21 mouse cellular contexts compared by ENCODE assay signal in the genomic region with DNA sequence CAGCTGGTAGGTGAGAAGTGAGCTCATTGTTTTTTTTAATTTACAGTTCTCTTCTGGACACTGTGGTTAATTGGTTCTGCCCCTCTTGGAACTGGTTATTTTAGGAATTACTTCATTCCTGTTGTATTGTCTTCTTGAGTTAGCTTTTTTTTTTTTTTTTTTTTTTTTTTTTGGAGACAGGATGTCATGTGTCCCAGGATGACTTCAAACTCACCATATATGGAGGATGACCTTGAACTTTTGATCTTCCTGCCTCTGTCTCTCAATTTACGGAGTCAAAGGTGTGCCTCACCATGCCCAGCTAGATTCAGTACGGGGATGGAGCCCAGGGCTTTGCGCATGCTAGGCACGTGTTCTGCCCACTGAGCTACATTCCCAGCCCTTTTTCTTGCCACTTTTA. TPM values are rescaled to one million over a fixed set of nuclear protein-coding genes. Genes with fewer than 3 reads are reported as not detected.
"Had no signal": no experiment of that assay in that cellular context is flagged by ENCODE, and none has a peak within 500 bp of the region (broad histone marks: within the 10 kb centered on the region; RNA-seq: fewer than 3 reads in every experiment).

No protein-coding gene starts in this region.

- H3K4me3 ChIP-seq: kidney, embryonic 15.5 days; limb, embryonic 12.5 days; liver, embryonic 13.5 days; lung, embryonic 15.5 days; midbrain, embryonic 10.5 days; myocyte; neural tube, embryonic 15.5 days had no signal

- DNase-seq: kidney, postnatal 25 days; layer of hippocampus, postnatal 36 days; liver; liver, embryonic 13.5 days; liver, postnatal 0 days; lung, postnatal 14 days; midbrain, embryonic 14.5 days; right cerebral cortex, adult 18-20 months; right cerebral cortex, postnatal 4 days; spleen, adult 18-20 months; thymus, adult 18-20 months; thymus, postnatal 14 days had no signal

- H3K27me3 ChIP-seq: kidney, embryonic 15.5 days; limb, embryonic 12.5 days; liver, embryonic 13.5 days; lung, embryonic 15.5 days; neural tube, embryonic 15.5 days had no signal

- H3K36me3 ChIP-seq: kidney, embryonic 15.5 days; limb, embryonic 12.5 days; liver, embryonic 13.5 days; lung, embryonic 15.5 days; midbrain, embryonic 10.5 days; neural tube, embryonic 15.5 days had no signal

- H3K27ac ChIP-seq: kidney, embryonic 15.5 days; limb, embryonic 12.5 days; liver, embryonic 13.5 days; lung, embryonic 15.5 days; midbrain, embryonic 10.5 days; neural tube, embryonic 15.5 days had no signal

RNA-seq across cellular contexts. Expression of a gene that starts 22.7 kb away (rescaled TPM):
- total RNA-seq: layer of hippocampus, postnatal 36 days; left cerebral cortex, adult 8-10 months; left cerebral cortex, postnatal 36 days had no signal
- polyA plus RNA-seq: liver, embryonic 13.5 days; liver, postnatal 0 days; midbrain, embryonic 10.5 days; midbrain, embryonic 14.5 days; myocyte; neural tube, embryonic 11.5 days; neural tube, embryonic 15.5 days had no signal

RNA-seq across cellular contexts. Expression of a gene that starts 27.9 kb away (rescaled TPM):
- total RNA-seq: layer of hippocampus, postnatal 36 days; left cerebral cortex, postnatal 36 days had no signal
